Mouse (Mus musculus): ENCODE data around the gene Rnpep. TPM values are rescaled to one million over a fixed set of nuclear protein-coding genes. Genes with fewer than 3 reads are reported as not detected.
"Not testable (repeated sequence)": the region's sequence is repeated elsewhere in the genome, so short reads cannot be mapped to it uniquely, and the experiment has no call there.

Gene Rnpep
- polyA plus RNA-seq, 1 experiment from 2014 or later: 229 TPM

- WGBS (ENCODE audit: missing documents): 80% methylated on average over 4 of the region's 4 CpGs
- not testable (repeated sequence) for H3K79me2 ChIP-seq (ENCODE audit: inconsistent target); H3K36me3 ChIP-seq (ENCODE audit: inconsistent target); H3K27ac ChIP-seq; H3K4me3 ChIP-seq (ENCODE audit: inconsistent target)
Measured at GRCm38 (mm10) chr1:135240206-135240605, 43.7 kb downstream of the Rnpep start.

DNA sequence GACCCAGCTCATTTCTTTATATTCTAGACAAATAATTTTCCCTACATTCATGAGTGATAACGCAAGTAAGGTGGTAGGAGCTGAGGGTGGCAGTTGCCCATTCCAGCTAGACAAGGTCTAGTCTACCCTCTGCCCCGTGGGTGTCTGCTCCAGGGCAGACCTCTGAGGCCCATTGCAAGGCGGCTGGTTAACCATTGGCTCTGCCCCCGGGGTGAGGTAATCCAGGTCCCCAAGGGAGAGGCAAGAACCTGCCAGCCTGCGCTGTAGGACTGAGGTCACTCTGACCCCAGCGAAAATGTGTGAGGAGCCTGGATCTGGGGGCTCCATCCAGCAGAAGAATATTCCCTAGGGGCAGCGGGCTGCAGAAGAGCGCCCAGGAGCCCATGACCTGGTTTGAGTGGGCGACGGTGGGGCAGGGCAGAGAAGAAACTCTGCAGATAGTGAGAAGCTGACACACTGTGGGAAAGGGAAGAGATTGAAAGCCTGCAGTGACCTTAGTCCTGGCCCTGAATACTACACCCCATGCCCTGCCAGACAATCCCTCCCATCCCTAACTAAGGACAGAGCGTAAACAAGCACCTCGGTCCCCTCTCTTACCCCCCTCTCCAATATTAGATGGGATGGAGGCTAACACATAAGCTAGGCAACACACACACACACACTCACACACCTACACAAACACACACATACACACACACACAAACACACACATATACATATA, 46.6 kb downstream of the Rnpep start:
- no peak overlapping the region for H3K27ac ChIP-seq
- 92% methylated on average over 12 of the region's 12 CpGs for WGBS (ENCODE audit: missing documents)
- H3K79me2 ChIP-seq (ENCODE audit: inconsistent target): no peaks in the 10 kb centered on the region
- no peak overlapping the region for H3K4me3 ChIP-seq (ENCODE audit: inconsistent target)
- no peaks in the 10 kb centered on the region for H3K36me3 ChIP-seq (ENCODE audit: inconsistent target)

DNA sequence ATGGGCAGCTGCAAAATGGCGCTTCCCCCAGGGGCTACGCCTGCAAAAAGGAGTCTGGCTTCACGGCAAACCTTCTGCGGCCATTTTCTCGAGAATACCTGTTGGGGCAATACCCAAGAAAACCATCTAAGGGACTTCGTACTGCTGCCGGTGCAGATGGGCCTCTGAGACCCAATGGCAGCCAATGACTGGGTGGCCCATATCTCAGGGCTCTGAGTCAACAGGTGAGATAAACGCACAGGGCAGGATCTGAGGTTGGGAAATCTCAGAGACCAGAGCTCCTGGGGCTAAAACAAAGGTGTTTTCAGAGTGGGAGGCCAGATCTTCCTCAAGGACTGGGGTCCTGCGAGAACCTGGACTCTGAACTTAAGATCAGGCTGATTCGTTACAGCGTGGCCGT, 49.1 kb downstream of the Rnpep start:
- WGBS (ENCODE audit: missing documents): 92% methylated on average over 12 of the region's 12 CpGs
- H3K36me3 ChIP-seq (ENCODE audit: inconsistent target): no peaks in the 10 kb centered on the region
- no peak overlapping the region for H3K27ac ChIP-seq
- no peak overlapping the region for H3K4me3 ChIP-seq (ENCODE audit: inconsistent target)
- H3K79me2 ChIP-seq (ENCODE audit: inconsistent target): no peaks in the 10 kb centered on the region

GRCm38 (mm10) chr1:135233961-135234360, 49.9 kb downstream of the Rnpep start:
- Histone ChIP-seq H3K4me3 (ENCODE audit: inconsistent target) (no peak overlapping the region), H3K79me2 (ENCODE audit: inconsistent target) (no peaks in the 10 kb centered on the region), H3K36me3 (ENCODE audit: inconsistent target) (no peaks in the 10 kb centered on the region), H3K27ac (no peak overlapping the region)
- 79% methylated on average over 6 of the region's 6 CpGs for WGBS (ENCODE audit: missing documents)

GRCm38 (mm10) chr1:135231878-135232277, 52.0 kb downstream of the Rnpep start:
- H3K79me2 ChIP-seq (ENCODE audit: inconsistent target); H3K36me3 ChIP-seq (ENCODE audit: inconsistent target); H3K27ac ChIP-seq; H3K4me3 ChIP-seq (ENCODE audit: inconsistent target): not testable (repeated sequence)
- 81% methylated on average over 20 of the region's 20 CpGs for WGBS (ENCODE audit: missing documents)

GRCm38 (mm10) chr1:135227339-135227950, 56.4 kb downstream of the Rnpep start:
- no peaks in the 10 kb centered on the region for H3K79me2 ChIP-seq (ENCODE audit: inconsistent target)
- WGBS (ENCODE audit: missing documents): 89% methylated on average over 13 of the region's 13 CpGs
- no peaks in the 10 kb centered on the region for H3K36me3 ChIP-seq (ENCODE audit: inconsistent target)
- H3K4me3 ChIP-seq (ENCODE audit: inconsistent target): no peak overlapping the region
- no peak overlapping the region for H3K27ac ChIP-seq

GRCm38 (mm10) chr1:135224981-135225604, 58.8 kb downstream of the Rnpep start:
- no peak overlapping the region for H3K4me3 ChIP-seq (ENCODE audit: inconsistent target)
- no peaks in the 10 kb centered on the region for H3K36me3 ChIP-seq (ENCODE audit: inconsistent target)
- H3K27ac ChIP-seq: no peak overlapping the region
- WGBS (ENCODE audit: missing documents): 72% methylated on average over 6 of the region's 6 CpGs
- no peaks in the 10 kb centered on the region for H3K79me2 ChIP-seq (ENCODE audit: inconsistent target)

DNA sequence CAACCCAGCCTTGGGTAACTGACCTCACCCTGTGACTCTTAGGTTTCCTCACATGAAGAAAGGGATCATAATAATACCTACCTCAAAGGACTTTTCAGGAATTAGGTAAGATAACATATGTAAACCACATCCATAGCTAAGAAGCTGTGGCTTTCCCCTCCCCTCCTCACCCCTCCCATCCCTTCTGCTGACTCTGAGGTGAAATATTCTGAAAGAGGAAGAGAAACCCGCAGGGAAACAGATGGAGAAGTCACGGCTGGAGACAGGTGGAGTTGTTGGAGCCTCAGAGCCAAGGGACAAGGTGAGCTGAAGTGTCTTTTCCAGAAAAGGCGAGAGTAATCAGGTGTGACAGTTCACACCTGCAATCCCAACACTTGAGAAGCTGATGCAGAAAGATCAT, 59.7 kb downstream of the Rnpep start:
- no peak overlapping the region for H3K4me3 ChIP-seq (ENCODE audit: inconsistent target)
- WGBS (ENCODE audit: missing documents): 0% methylated on average over 3 of the region's 3 CpGs
- H3K27ac ChIP-seq: no peak overlapping the region
- H3K36me3 ChIP-seq (ENCODE audit: inconsistent target): no peaks in the 10 kb centered on the region
- no peaks in the 10 kb centered on the region for H3K79me2 ChIP-seq (ENCODE audit: inconsistent target)

GRCm38 (mm10) chr1:135217607-135218233, 66.2 kb downstream of the Rnpep start:
- no peaks in the 10 kb centered on the region for H3K36me3 ChIP-seq (ENCODE audit: inconsistent target)
- H3K27ac ChIP-seq: no peak overlapping the region
- WGBS (ENCODE audit: missing documents): 97% methylated on average over 13 of the region's 13 CpGs
- H3K4me3 ChIP-seq (ENCODE audit: inconsistent target): no peak overlapping the region
- no peaks in the 10 kb centered on the region for H3K79me2 ChIP-seq (ENCODE audit: inconsistent target)

GRCm38 (mm10) chr1:135213772-135214640, 69.9 kb downstream of the Rnpep start:
- 93% methylated on average over 8 of the region's 9 CpGs for WGBS (ENCODE audit: missing documents)
- Histone ChIP-seq H3K4me3 (ENCODE audit: inconsistent target) (no peak overlapping the region), H3K79me2 (ENCODE audit: inconsistent target) (no peaks in the 10 kb centered on the region), H3K27ac (no peak overlapping the region), H3K36me3 (ENCODE audit: inconsistent target) (no peaks in the 10 kb centered on the region)

Other genes with a start within 250 kb of the Rnpep start
- not detected in 3 replicates for gene Lgr6, start 178.8 kb downstream of the Rnpep start, polyA plus RNA-seq (2018)
- gene Ptpn7, start 151.4 kb downstream of the Rnpep start, polyA plus RNA-seq (2018): 25.1 to 57.9 TPM (median 26.9 TPM) in 3 replicates
- gene Arl8a, start 137.3 kb downstream of the Rnpep start, polyA plus RNA-seq (2018): 169 to 332 TPM (median 211 TPM) in 3 replicates
- gene Gpr37l1, start 116.4 kb downstream of the Rnpep start, polyA plus RNA-seq (2018): not detected in 3 replicates
- gene Elf3, start 25.5 kb downstream of the Rnpep start, polyA plus RNA-seq (2018): not detected in 3 replicates
- 30.4 to 76.6 TPM (median 32.5 TPM) in 3 replicates for gene Timm17a, start 29.7 kb upstream of the Rnpep start, polyA plus RNA-seq (2018)
- gene Lmod1, start 40.7 kb upstream of the Rnpep start, polyA plus RNA-seq (2018): not detected in 3 replicates
- 0.16 to 1.4 TPM (median 0.23 TPM) in 3 replicates for gene Shisa4, start 91.2 kb upstream of the Rnpep start, polyA plus RNA-seq (2018)
- 19.0 to 33.5 TPM (median 20.9 TPM) in 3 replicates for gene Ipo9, start 146.4 kb upstream of the Rnpep start, polyA plus RNA-seq (2018)